Comparison of ENCODE assay signal across 12 mouse cellular contexts in genomic region chr11:5778481-5778880, GRCm38 (mm10). TPM values are rescaled to one million over a fixed set of nuclear protein-coding genes. Genes with fewer than 3 reads are reported as not detected.
DNase-seq lines count a peak whose midpoint lies in the region; ATAC-seq and TF ChIP-seq lines count a peak whose summit lies in the region.
"Had no signal": no experiment of that assay in that cellular context is flagged by ENCODE, and none has a peak within 500 bp of the region (broad histone marks: within the 10 kb centered on the region; RNA-seq: fewer than 3 reads in every experiment).

No protein-coding gene starts in this region.

- no peaks in the 10 kb centered on the region for H3K4me1 ChIP-seq in hindbrain, postnatal 0 days (ENCODE audit: insufficient read depth, low read length)
- H3K4me1 ChIP-seq in hindbrain, embryonic 10.5 days (replicated peaks): no peaks in the 10 kb centered on the region
- H3K4me1 ChIP-seq in testis, adult 2 months (ENCODE audit: control insufficient read depth, insufficient read depth, low read length): no peaks in the 10 kb centered on the region
- H3K4me1 ChIP-seq: embryonic facial prominence, embryonic 15.5 days; limb, embryonic 12.5 days; midbrain, embryonic 12.5 days had no signal

- H3K4me3 ChIP-seq in hindbrain, postnatal 0 days (ENCODE audit: low read length): no peak overlapping the region
- no peak overlapping the region for H3K4me3 ChIP-seq in hindbrain, embryonic 10.5 days
- H3K4me3 ChIP-seq in testis, adult 2 months (ENCODE audit: control insufficient read depth, low read depth, low read length): no peak overlapping the region
- H3K4me3 ChIP-seq: embryonic facial prominence, embryonic 15.5 days; limb, embryonic 12.5 days; midbrain, embryonic 12.5 days had no signal

- H3K4me2 ChIP-seq in hindbrain, postnatal 0 days (ENCODE audit: low read depth, low read length): no peak overlapping the region
- H3K4me2 ChIP-seq: embryonic facial prominence, embryonic 15.5 days; limb, embryonic 12.5 days; midbrain, embryonic 12.5 days had no signal

- no peak overlapping the region for H3K27ac ChIP-seq in hindbrain, postnatal 0 days
- no peak overlapping the region for H3K27ac ChIP-seq in hindbrain, embryonic 10.5 days
- no peak overlapping the region for H3K27ac ChIP-seq in testis, adult 2 months (ENCODE audit: control insufficient read depth, insufficient read depth, low read depth, low read length)
- H3K27ac ChIP-seq: embryonic facial prominence, embryonic 15.5 days; limb, embryonic 12.5 days; midbrain, embryonic 12.5 days had no signal

- WGBS in hindbrain, postnatal 0 days: 84% methylated on average over 2 of the region's 2 CpGs
- 74% methylated on average over 2 of the region's 2 CpGs for WGBS in hindbrain, embryonic 10.5 days

- in situ Hi-C loops in Patski (cut with MboI; ENCODE audit: low pct_unique_long_range_greater_than_20kb): no loop called here

- POLR2A ChIA-PET in Patski (lab: Charles Lee): no interaction called here

- peak; percentile 50 for TF ChIP-seq CTCF in hindbrain, postnatal 0 days (IDR thresholded peaks at IDR 0.05; ENCODE audit: low read depth)
- TF ChIP-seq CTCF in testis, adult 2 months (IDR thresholded peaks at IDR 0.05; ENCODE audit: control insufficient read depth, insufficient read depth, insufficient replicate concordance, low read depth, low read length): peak; percentile 17; the same call in 1 of the 2 replicates
- TF ChIP-seq CTCF in Patski (IDR thresholded peaks at IDR 0.05): peak; percentile 80

- H3K36me3 ChIP-seq in hindbrain, postnatal 0 days (ENCODE audit: insufficient read depth, low read length): peaks cover 12% of the 10 kb centered on the region; the same call in 1 of the 2 replicates
- H3K36me3 ChIP-seq in hindbrain, embryonic 10.5 days: no peaks in the 10 kb centered on the region; the same call in none of the 2 replicates
- H3K36me3 ChIP-seq in testis, adult 2 months (ENCODE audit: control insufficient read depth, insufficient read depth, low read length): no peaks in the 10 kb centered on the region
- H3K36me3 ChIP-seq in splenic B cell, adult 2 months (ENCODE audit: control insufficient read depth, insufficient read depth, low read length, poor library complexity, severe bottlenecking): no peaks in the 10 kb centered on the region; the same call in 1 of the 2 replicates
- H3K36me3 ChIP-seq: embryonic facial prominence, embryonic 15.5 days had no signal

- no peak for TF ChIP-seq POLR2A in testis, adult 2 months (IDR thresholded peaks at IDR 0.05; ENCODE audit: control insufficient read depth, low read depth, low read length)

- H3K27me3 ChIP-seq in hindbrain, postnatal 0 days (ENCODE audit: insufficient read depth, low read length): no peaks in the 10 kb centered on the region
- H3K27me3 ChIP-seq in hindbrain, embryonic 10.5 days (ENCODE audit: insufficient read depth, poor library complexity, severe bottlenecking): no peaks in the 10 kb centered on the region
- H3K27me3 ChIP-seq in testis, adult 2 months (ENCODE audit: control insufficient read depth, insufficient read depth, low read length): no peaks in the 10 kb centered on the region
- H3K27me3 ChIP-seq in Patski: no peaks in the 10 kb centered on the region
- H3K27me3 ChIP-seq in splenic B cell, adult 2 months (ENCODE audit: control insufficient read depth, insufficient read depth, low read length, poor library complexity, severe bottlenecking): no peaks in the 10 kb centered on the region
- H3K27me3 ChIP-seq: embryonic facial prominence, embryonic 15.5 days; limb, embryonic 12.5 days; midbrain, embryonic 12.5 days had no signal

- no peak overlapping the region for H3K9ac ChIP-seq in hindbrain, postnatal 0 days (replicated peaks; ENCODE audit: low read length)
- H3K9ac ChIP-seq: embryonic facial prominence, embryonic 15.5 days; limb, embryonic 12.5 days; midbrain, embryonic 12.5 days had no signal

- DNase-seq in hindbrain, postnatal 0 days (ENCODE audit: low spot score): no peak
- DNase-seq in hindbrain, embryonic 10.5 days (ENCODE audit: low spot score): no peak
- DNase-seq in testis, postnatal 14 days (ENCODE audit: low spot score): no peak
- no peak for DNase-seq in Patski (ENCODE audit: low read depth, low spot score)
- peak; percentile 46 for DNase-seq in splenic B cell, adult 2 months (ENCODE audit: low read depth, low spot score)
- no peak for DNase-seq in frontal cortex, postnatal 25 days (ENCODE audit: low spot score in 2 of 2)
- DNase-seq: cerebellum, adult 11 months; kidney, postnatal 25 days had no signal

- H3K9me3 ChIP-seq in hindbrain, postnatal 0 days (ENCODE audit: low read length): no peaks in the 10 kb centered on the region
- H3K9me3 ChIP-seq in hindbrain, embryonic 10.5 days: no peaks in the 10 kb centered on the region
- H3K9me3 ChIP-seq: embryonic facial prominence, embryonic 15.5 days; midbrain, embryonic 12.5 days had no signal

- CTCF ChIA-PET in Patski (lab: Charles Lee): no interaction called here

- no peak for ATAC-seq in hindbrain, postnatal 0 days
- ATAC-seq in Patski: no peak

RNA-seq across cellular contexts. Expression of gene Dbnl, which starts 9.8 kb away (rescaled TPM):
- total RNA-seq in hindbrain, postnatal 0 days (2014; rRNA removed): 74.3 and 81.7 TPM in 2 replicates
- 122 and 123 TPM in 2 replicates for polyA plus RNA-seq in hindbrain, postnatal 0 days (2015; fragmentation: Nextera tagmentation; extraction: Ambion mirVana)
- polyA plus RNA-seq in hindbrain, embryonic 10.5 days (2016; fragmentation: Nextera tagmentation; extraction: Ambion mirVana): 140 and 160 TPM in 2 replicates
- 19.6 and 22.3 TPM in 2 replicates for polyA plus RNA-seq in testis, adult 2 months (2012; rRNA removed)
- polyA plus RNA-seq in Patski (2021): 120 TPM

RNA-seq across cellular contexts. Expression of gene Urgcp, which starts 16.3 kb away (rescaled TPM):
- total RNA-seq in hindbrain, postnatal 0 days (2014; rRNA removed): 58.4 and 61.5 TPM in 2 replicates
- polyA plus RNA-seq in hindbrain, postnatal 0 days (2015; fragmentation: Nextera tagmentation; extraction: Ambion mirVana): 30.7 and 32.8 TPM in 2 replicates
- polyA plus RNA-seq in hindbrain, embryonic 10.5 days (2016; fragmentation: Nextera tagmentation; extraction: Ambion mirVana): 18.1 and 20.4 TPM in 2 replicates
- polyA plus RNA-seq in testis, adult 2 months (2012; rRNA removed): 7.6 and 8.8 TPM in 2 replicates
- polyA plus RNA-seq in Patski (2021): 25.5 TPM

RNA-seq across cellular contexts. Expression of gene Pgam2, which starts 25.1 kb away (rescaled TPM):
- 1.4 and 2.0 TPM in 2 replicates for total RNA-seq in hindbrain, postnatal 0 days (2014; rRNA removed)
- 2.8 and 3.4 TPM in 2 replicates for polyA plus RNA-seq in hindbrain, postnatal 0 days (2015; fragmentation: Nextera tagmentation; extraction: Ambion mirVana)
- polyA plus RNA-seq in hindbrain, embryonic 10.5 days (2016; fragmentation: Nextera tagmentation; extraction: Ambion mirVana): 5.7 and 6.5 TPM in 2 replicates
- 1,767 and 1,838 TPM in 2 replicates for polyA plus RNA-seq in testis, adult 2 months (2012; rRNA removed)
- polyA plus RNA-seq in Patski (2021): 7.7 TPM

RNA-seq across cellular contexts. Expression of gene Polm, which starts 59.3 kb away (rescaled TPM):
- 4.9 and 14.7 TPM in 2 replicates for total RNA-seq in hindbrain, postnatal 0 days (2014; rRNA removed)
- 6.2 and 7.2 TPM in 2 replicates for polyA plus RNA-seq in hindbrain, postnatal 0 days (2015; fragmentation: Nextera tagmentation; extraction: Ambion mirVana)
- 9.5 and 10.3 TPM in 2 replicates for polyA plus RNA-seq in hindbrain, embryonic 10.5 days (2016; fragmentation: Nextera tagmentation; extraction: Ambion mirVana)
- polyA plus RNA-seq in testis, adult 2 months (2012; rRNA removed): 2.3 and 3.0 TPM in 2 replicates
- 47.5 TPM for polyA plus RNA-seq in Patski (2021)

Comparison
In these comparisons a context has a peak if more than half of its experiments do, and no peak if none do; other contexts are left out.
1. CTCF ChIP-seq: peak in every context shown above with its lines; median percentile 80 in Patski; 50 in hindbrain, postnatal 0 days; 17 in testis, adult 2 months.
2. RNA of gene Pgam2, which starts 25.1 kb away (polyA plus RNA-seq): 1,767 to 1,838 TPM in testis, adult 2 months; 7.7 TPM in Patski (single experiment), 5.7 to 6.5 TPM in hindbrain, embryonic 10.5 days and 2.8 to 3.4 TPM in hindbrain, postnatal 0 days; every median in the first group is over 100 times any median in the second.